Mouse (Mus musculus): ENCODE results near the gene Rtl1. TPM values are rescaled to one million over a fixed set of nuclear protein-coding genes. Genes with fewer than 3 reads are reported as not detected.

The Rtl1 gene
- polyA plus RNA-seq, 1 experiment from 2014 or later, result 0.54 TPM

DNA sequence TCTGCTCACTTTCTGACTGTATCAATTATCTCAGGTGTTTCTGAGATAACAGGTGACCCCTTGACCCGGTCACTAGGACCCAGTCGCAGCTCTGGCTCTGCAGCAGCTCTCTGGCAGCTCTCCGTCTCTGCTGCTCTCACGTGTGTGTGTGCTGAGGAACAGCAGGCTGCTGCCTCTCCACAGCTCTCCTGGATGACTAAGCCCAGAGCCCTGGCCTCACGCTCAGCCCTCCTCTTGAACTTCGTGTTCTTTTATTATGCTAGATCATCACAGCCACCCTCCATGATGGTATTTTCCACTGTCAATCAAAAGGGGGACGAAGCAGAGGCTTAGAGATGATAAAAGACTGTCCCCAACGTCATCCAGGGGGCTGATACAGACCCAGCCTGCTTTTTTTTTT lies 15.2 kb upstream of the Rtl1 start:
- no peak overlapping the region for H3K4me2 ChIP-seq (ENCODE audit: low read length)
- ATAC-seq (ENCODE audit: insufficient number of reproducible peaks, insufficient read depth, low FRiP score, low read depth), result no peak
- H3K4me1 ChIP-seq (ENCODE audit: control insufficient read depth in 2 of 2, insufficient read depth in 2 of 2, low read length in 2 of 2), result no peaks in the 10 kb centered on the region
- H3K27ac ChIP-seq (replicated peaks in 1 of 2; ENCODE audit: control insufficient read depth in 1 of 2, insufficient read depth in 1 of 2, low read depth in 2 of 2, low read length in 2 of 2), result no peak overlapping the region
- no peak overlapping the region for H3K9ac ChIP-seq (ENCODE audit: low read length)
- no peak overlapping the region for H3K4me3 ChIP-seq (ENCODE audit: control insufficient read depth in 1 of 2, insufficient read depth in 1 of 2, low read depth in 1 of 2, low read length in 2 of 2)
- peaks cover 27% of the 10 kb centered on the region for H3K36me3 ChIP-seq (ENCODE audit: control insufficient read depth, insufficient read depth, low read length)
- H3K9me3 ChIP-seq (ENCODE audit: control insufficient read depth, low read length), result peaks cover 7% of the 10 kb centered on the region; the same call in 1 of the 2 replicates
- WGBS, result 23% methylated on average over 8 of the region's 8 CpGs
- H3K27me3 ChIP-seq (ENCODE audit: control insufficient read depth, insufficient read depth, low read length), result 0 out of 2 replicates have a peak, but pooled peaks cover 3% of the 10 kb centered on the region

DNA sequence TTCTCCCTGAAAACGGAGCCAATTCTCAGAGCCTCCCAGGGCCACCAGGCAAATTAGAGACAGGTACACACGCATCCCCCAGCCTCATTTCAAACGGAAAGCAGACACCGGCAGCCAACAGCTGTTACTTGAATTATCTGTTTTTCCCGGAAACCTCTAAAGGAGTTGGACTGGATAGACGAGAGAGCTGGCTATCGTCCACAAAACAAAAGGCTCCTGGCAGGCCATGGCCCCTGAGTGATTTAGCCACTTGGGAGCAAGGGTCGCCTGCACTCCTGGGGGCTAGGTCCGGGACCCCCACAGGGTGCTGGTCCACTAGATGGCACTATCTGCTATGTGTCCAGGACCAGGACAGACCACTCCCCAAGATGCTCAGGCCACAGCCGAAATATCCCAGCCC lies 14.3 kb upstream of the Rtl1 start:
- no peak overlapping the region for H3K4me3 ChIP-seq (ENCODE audit: control insufficient read depth in 1 of 2, insufficient read depth in 1 of 2, low read depth in 1 of 2, low read length in 2 of 2)
- H3K27ac ChIP-seq (replicated peaks in 1 of 2; ENCODE audit: control insufficient read depth in 1 of 2, insufficient read depth in 1 of 2, low read depth in 2 of 2, low read length in 2 of 2), result no peak overlapping the region
- no peak overlapping the region for H3K4me2 ChIP-seq (ENCODE audit: low read length)
- peaks cover 30% of the 10 kb centered on the region for H3K36me3 ChIP-seq (ENCODE audit: control insufficient read depth, insufficient read depth, low read length)
- H3K27me3 ChIP-seq (ENCODE audit: control insufficient read depth, insufficient read depth, low read length), result 0 out of 2 replicates have a peak, but pooled peaks cover 3% of the 10 kb centered on the region
- no peak for ATAC-seq (ENCODE audit: insufficient number of reproducible peaks, insufficient read depth, low FRiP score, low read depth)
- no peak overlapping the region for H3K9ac ChIP-seq (ENCODE audit: low read length)
- no peaks in the 10 kb centered on the region for H3K4me1 ChIP-seq (ENCODE audit: control insufficient read depth in 2 of 2, insufficient read depth in 2 of 2, low read length in 2 of 2)
- WGBS, result 48% methylated on average over 10 of the region's 10 CpGs
- peaks cover 7% of the 10 kb centered on the region; the same call in 1 of the 2 replicates for H3K9me3 ChIP-seq (ENCODE audit: control insufficient read depth, low read length)

DNA sequence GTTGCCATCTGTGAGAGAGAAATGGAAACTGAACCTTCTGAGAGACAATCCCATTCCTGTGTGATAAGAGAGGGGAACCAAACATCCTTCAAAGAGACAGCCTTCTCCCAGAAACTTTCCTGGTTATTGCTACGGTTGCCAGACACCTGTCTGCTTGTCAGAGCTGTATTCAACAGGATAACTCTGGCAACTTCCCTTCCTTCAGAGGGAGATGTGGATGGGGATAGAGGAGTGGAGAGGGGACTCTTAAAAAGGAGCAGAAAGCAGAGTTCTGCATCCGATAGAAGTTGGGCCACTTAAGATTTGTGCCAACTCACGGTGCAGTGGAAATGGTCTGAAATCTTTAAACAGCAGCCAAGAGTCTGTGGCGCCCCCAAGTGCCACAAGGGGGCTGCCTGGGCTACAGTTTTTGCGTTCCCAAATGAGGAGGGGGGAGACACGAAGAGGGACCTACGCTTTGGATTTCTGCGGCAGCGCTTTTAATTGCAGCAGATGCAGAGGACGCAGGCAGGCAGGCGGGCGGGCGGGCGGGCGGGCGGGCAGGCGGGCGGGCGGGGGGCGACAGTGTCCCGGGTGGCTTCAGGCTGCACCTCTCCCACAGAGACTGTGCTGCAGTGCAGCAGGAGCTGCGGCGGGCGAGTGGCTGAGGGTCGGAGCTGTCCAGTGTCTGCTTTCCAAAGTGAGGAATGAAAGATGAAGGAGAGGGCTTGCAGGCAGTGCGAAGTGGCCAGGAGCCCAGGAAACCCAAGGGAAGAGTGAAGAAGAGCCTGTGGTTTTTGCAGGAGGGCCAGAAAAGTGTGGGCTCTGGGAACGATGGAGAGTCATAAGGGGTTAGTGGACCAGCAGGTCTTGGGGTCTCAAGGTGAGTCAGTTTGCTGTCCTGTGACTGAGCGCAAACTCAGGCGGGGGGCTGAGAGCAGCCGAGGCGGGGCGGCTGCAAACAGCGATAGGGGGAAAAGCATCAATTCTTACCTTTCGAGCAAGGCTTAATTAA lies 12.6 kb upstream of the Rtl1 start:
- Histone ChIP-seq H3K36me3 (ENCODE audit: control insufficient read depth, insufficient read depth, low read length) (peaks cover 35% of the 10 kb centered on the region), H3K4me3 (ENCODE audit: control insufficient read depth in 1 of 2, insufficient read depth in 1 of 2, low read depth in 1 of 2, low read length in 2 of 2) (no peak overlapping the region), H3K9ac (ENCODE audit: low read length) (no peak overlapping the region), H3K4me2 (ENCODE audit: low read length) (no peak overlapping the region), H3K27me3 (ENCODE audit: control insufficient read depth, insufficient read depth, low read length) (0 out of 2 replicates have a peak, but pooled peaks cover 3% of the 10 kb centered on the region), H3K27ac (replicated peaks in 1 of 2; ENCODE audit: control insufficient read depth in 1 of 2, insufficient read depth in 1 of 2, low read depth in 2 of 2, low read length in 2 of 2) (no peak overlapping the region), H3K9me3 (ENCODE audit: control insufficient read depth, low read length) (peaks cover 7% of the 10 kb centered on the region; the same call in 1 of the 2 replicates), H3K4me1 (ENCODE audit: control insufficient read depth in 2 of 2, insufficient read depth in 2 of 2, low read length in 2 of 2) (no peaks in the 10 kb centered on the region)
- ATAC-seq (ENCODE audit: insufficient number of reproducible peaks, insufficient read depth, low FRiP score, low read depth), result no peak
- WGBS, result 56% methylated on average over 34 of the region's 34 CpGs

DNA sequence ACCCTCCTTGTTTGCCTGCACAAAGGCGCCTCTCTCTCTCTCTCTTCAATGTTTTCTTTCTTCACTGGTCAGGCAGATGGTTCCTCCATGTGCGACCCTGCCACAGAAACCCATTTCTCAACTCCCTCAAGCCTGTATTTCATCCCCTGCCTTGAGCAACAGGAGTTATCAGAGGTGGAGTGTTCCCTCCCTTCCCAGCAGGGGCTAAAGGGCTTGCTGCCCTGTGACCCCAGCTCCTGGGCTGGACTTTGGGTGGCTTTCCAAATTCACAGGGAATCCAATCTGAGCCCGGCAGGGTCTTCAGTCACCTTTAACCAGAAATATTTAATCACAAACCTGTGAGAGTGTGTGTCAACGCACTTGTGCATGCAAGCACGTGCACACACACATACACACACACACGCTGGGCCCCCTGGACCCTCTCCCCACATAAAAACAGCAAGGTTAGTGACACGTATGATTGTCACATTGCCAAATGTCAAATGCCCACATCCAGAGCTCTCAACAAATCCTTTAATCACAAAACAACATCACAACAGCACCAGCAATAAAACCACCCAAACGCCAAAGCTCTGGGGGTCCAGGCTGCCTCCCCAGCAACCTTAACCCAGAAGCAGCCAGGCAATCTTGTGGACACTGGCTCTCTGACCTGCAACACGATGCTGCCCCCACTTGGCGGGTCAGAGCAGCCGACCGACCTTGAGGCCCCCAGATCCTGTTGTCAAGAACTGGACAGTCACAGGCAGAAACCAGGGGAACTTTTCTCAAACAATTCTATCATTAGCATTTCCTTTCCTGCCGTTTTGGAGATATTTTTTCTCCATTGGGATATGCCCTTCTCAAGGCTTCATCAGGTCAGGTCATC lies 8.7 kb upstream of the Rtl1 start:
- no peak for ATAC-seq (ENCODE audit: insufficient number of reproducible peaks, insufficient read depth, low FRiP score, low read depth)

DNA sequence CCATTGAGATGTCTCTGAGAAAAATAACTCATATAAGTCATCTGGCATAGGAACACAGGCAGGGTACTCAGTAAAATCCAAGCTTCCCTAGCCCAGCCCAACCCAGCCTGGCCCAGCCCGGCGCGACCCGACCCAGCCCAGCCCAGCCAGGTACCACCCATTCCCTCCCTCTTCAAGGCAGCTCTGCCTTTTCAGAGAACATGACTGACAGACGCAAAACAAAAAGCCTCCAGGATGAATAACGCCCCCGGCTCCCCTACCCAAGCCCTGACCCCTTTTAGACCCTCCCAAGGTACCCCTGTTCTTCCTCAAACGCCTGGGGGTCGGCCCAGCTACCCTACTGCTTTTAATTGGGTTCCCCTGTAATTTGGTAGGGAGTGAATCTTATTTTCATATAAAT lies 7.8 kb upstream of the Rtl1 start:
- H3K9me3 ChIP-seq (ENCODE audit: control insufficient read depth, low read length), result peaks cover 7% of the 10 kb centered on the region; the same call in 1 of the 2 replicates

More for the DNA sequence above, 8.7 kb upstream of the Rtl1 start:
- Histone ChIP-seq H3K9ac (ENCODE audit: low read length) (no peak overlapping the region), H3K27ac (replicated peaks in 1 of 2; ENCODE audit: control insufficient read depth in 1 of 2, insufficient read depth in 1 of 2, low read depth in 2 of 2, low read length in 2 of 2) (no peak overlapping the region), H3K27me3 (ENCODE audit: control insufficient read depth, insufficient read depth, low read length) (0 out of 2 replicates have a peak, but pooled peaks cover 3% of the 10 kb centered on the region), H3K9me3 (ENCODE audit: control insufficient read depth, low read length) (peaks cover 7% of the 10 kb centered on the region; the same call in 1 of the 2 replicates), H3K4me3 (ENCODE audit: control insufficient read depth in 1 of 2, insufficient read depth in 1 of 2, low read depth in 1 of 2, low read length in 2 of 2) (no peak overlapping the region), H3K4me1 (ENCODE audit: control insufficient read depth in 2 of 2, insufficient read depth in 2 of 2, low read length in 2 of 2) (no peaks in the 10 kb centered on the region), H3K4me2 (ENCODE audit: low read length) (no peak overlapping the region), H3K36me3 (ENCODE audit: control insufficient read depth, insufficient read depth, low read length) (peaks cover 46% of the 10 kb centered on the region)
- 52% methylated on average over 13 of the region's 13 CpGs for WGBS

DNA sequence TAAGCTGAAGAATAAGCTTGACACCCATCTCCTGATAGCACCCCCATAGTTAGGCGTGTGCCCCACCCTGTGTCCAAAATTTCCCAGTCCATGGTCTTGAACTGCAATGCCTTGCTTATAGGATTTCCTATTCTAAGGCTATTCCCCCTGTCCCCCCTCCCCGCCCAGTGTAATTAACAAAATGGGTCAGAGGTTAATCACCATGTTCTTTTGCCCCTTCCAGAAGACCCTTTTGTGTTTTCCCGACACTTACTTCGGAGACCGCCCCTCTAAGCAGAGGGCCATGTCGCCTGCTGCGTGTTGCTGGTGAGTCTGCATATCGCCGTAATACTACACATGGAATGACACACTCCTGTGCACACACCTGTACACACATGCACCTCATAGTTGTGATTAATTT lies 7.1 kb upstream of the Rtl1 start:
- Histone ChIP-seq H3K27me3 (ENCODE audit: control insufficient read depth, insufficient read depth, low read length) (0 out of 2 replicates have a peak, but pooled peaks cover under 1% of the 10 kb centered on the region), H3K9me3 (ENCODE audit: control insufficient read depth, low read length) (peaks cover 7% of the 10 kb centered on the region; the same call in 1 of the 2 replicates), H3K4me3 (ENCODE audit: control insufficient read depth in 1 of 2, insufficient read depth in 1 of 2, low read depth in 1 of 2, low read length in 2 of 2) (no peak overlapping the region), H3K4me2 (ENCODE audit: low read length) (no peak overlapping the region), H3K4me1 (ENCODE audit: control insufficient read depth in 2 of 2, insufficient read depth in 2 of 2, low read length in 2 of 2) (no peaks in the 10 kb centered on the region), H3K27ac (replicated peaks in 1 of 2; ENCODE audit: control insufficient read depth in 1 of 2, insufficient read depth in 1 of 2, low read depth in 2 of 2, low read length in 2 of 2) (no peak overlapping the region), H3K9ac (ENCODE audit: low read length) (no peak overlapping the region), H3K36me3 (ENCODE audit: control insufficient read depth, insufficient read depth, low read length) (peaks cover 62% of the 10 kb centered on the region)
- WGBS, result 87% methylated on average over 9 of the region's 9 CpGs
- no peak for ATAC-seq (ENCODE audit: insufficient number of reproducible peaks, insufficient read depth, low FRiP score, low read depth)

More for the DNA sequence above, 7.8 kb upstream of the Rtl1 start:
- Histone ChIP-seq H3K36me3 (ENCODE audit: control insufficient read depth, insufficient read depth, low read length) (peaks cover 55% of the 10 kb centered on the region), H3K9ac (ENCODE audit: low read length) (no peak overlapping the region), H3K27me3 (ENCODE audit: control insufficient read depth, insufficient read depth, low read length) (0 out of 2 replicates have a peak, but pooled peaks cover 3% of the 10 kb centered on the region), H3K4me2 (ENCODE audit: low read length) (no peak overlapping the region), H3K27ac (replicated peaks in 1 of 2; ENCODE audit: control insufficient read depth in 1 of 2, insufficient read depth in 1 of 2, low read depth in 2 of 2, low read length in 2 of 2) (no peak overlapping the region), H3K4me1 (ENCODE audit: control insufficient read depth in 2 of 2, insufficient read depth in 2 of 2, low read length in 2 of 2) (no peaks in the 10 kb centered on the region), H3K4me3 (ENCODE audit: control insufficient read depth in 1 of 2, insufficient read depth in 1 of 2, low read depth in 1 of 2, low read length in 2 of 2) (no peak overlapping the region)
- WGBS, result 57% methylated on average over 9 of the region's 9 CpGs
- ATAC-seq (ENCODE audit: insufficient number of reproducible peaks, insufficient read depth, low FRiP score, low read depth), result no peak

DNA sequence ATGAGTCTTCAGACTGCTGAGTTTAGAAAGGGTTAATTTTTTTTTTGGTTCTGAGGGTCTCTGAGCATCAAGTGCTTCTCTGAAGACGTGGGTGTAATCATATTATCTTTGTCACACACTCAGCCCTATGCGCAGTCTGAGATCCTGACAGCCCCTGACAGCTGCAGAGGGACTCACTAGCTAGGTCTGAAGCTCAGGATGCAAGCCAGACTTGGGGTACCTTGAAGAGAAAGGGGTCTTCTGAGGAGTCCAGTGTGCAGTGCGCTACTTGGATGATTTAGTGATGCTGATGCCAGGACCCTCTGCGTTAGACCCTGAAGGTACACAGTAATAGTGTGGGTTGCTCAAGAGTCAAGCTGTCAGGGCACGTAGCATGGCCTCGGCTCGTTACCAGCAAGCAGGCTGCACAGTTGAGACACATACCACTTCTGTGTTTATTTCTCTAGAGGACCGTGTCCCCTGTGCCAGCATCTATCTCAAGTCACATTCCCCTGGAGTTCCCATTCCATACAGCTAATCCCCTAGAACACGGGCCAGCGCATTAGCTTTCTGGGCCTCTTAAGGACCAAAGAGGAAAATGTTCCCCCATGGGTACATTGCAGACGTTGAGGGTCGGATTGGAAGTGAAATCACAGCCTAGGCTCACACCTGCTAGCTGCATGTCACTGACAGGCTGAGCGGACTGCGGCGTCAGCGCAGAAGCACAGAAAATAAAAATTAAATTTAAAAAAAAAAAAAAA lies 5.0 kb upstream of the Rtl1 start:
- Histone ChIP-seq H3K9me3 (ENCODE audit: control insufficient read depth, low read length) (no peaks in the 10 kb centered on the region), H3K27me3 (ENCODE audit: control insufficient read depth, insufficient read depth, low read length) (no peaks in the 10 kb centered on the region), H3K4me1 (ENCODE audit: control insufficient read depth in 2 of 2, insufficient read depth in 2 of 2, low read length in 2 of 2) (no peaks in the 10 kb centered on the region), H3K4me3 (ENCODE audit: control insufficient read depth in 1 of 2, insufficient read depth in 1 of 2, low read depth in 1 of 2, low read length in 2 of 2) (no peak overlapping the region), H3K9ac (ENCODE audit: low read length) (no peak overlapping the region), H3K36me3 (ENCODE audit: control insufficient read depth, insufficient read depth, low read length) (peaks cover 55% of the 10 kb centered on the region), H3K4me2 (ENCODE audit: low read length) (no peak overlapping the region), H3K27ac (replicated peaks in 1 of 2; ENCODE audit: control insufficient read depth in 1 of 2, insufficient read depth in 1 of 2, low read depth in 2 of 2, low read length in 2 of 2) (no peak overlapping the region)
- 67% methylated on average over 16 of the region's 16 CpGs for WGBS
- no peak for ATAC-seq (ENCODE audit: insufficient number of reproducible peaks, insufficient read depth, low FRiP score, low read depth)
